Mouse (Mus musculus) cerebellum, adult 2 months (tissue): ENCODE results near the gene Rtp2.

ENCODE experiments used
- CTCF ChIP-seq: fragments of 200-500 bp; IDR thresholded peaks from 2 replicates; pipeline ENCODE4 v1.5.1; 2011; ENCODE audit warnings: low read depth, mild to moderate bottlenecking, control low read depth, low read length, moderate library complexity, borderline replicate concordance; ENCODE audit not compliant: insufficient read depth
- POLR2A ChIP-seq: fragments of 200-500 bp; IDR thresholded peaks from 2 replicates; pipeline ENCODE4 v1.6.1; 2011; ENCODE audit warnings: low read length, control low read depth, borderline replicate concordance; ENCODE audit not compliant: insufficient read depth

- no peak for TF ChIP-seq CTCF
- TF ChIP-seq POLR2A: no peak
Observed at GRCm38 (mm10) chr16:23934397-23934796, 2.2 kb upstream of the Rtp2 start.
